Mouse (Mus musculus) megakaryocyte, embryonic 14.5 days (primary cell): Measurements from ENCODE around the gene Cd37.

ENCODE experiments used
- FLI1 ChIP-seq: IDR thresholded peaks from 2 replicates; pipeline ENCODE4 v1.6.1; 2012; ENCODE audit warnings: low read length, inconsistent platforms, mixed read lengths
- GATA1 ChIP-seq: IDR thresholded peaks from 3 replicates; pipeline ENCODE4 v1.6.1; 2012; ENCODE audit warnings: mixed read lengths, low read length, inconsistent platforms, borderline replicate concordance

DNA sequence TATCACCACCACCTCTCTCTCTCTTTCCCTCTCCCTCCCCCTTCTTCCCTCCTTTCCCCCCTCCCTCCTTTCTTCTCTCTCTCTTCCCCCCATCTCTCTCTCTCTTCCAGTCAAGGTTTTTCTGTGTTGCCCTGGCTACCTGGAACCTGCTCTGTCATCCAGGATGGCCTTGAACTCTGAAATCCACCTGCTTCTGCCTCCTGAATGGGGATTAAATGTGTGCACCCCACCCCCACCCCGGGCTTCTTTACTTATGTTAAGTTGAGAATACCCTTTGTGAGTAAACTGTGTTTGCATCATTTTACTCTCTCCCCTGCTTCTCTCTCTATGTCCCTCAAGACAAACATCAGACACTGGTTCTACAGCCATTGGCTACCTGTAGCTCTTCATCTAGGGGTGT, 26.6 kb upstream of the Cd37 start:
- no peak for TF ChIP-seq GATA1
- no peak for TF ChIP-seq FLI1
